Mouse (Mus musculus): ENCODE data around the gene Jrkl.

DNA sequence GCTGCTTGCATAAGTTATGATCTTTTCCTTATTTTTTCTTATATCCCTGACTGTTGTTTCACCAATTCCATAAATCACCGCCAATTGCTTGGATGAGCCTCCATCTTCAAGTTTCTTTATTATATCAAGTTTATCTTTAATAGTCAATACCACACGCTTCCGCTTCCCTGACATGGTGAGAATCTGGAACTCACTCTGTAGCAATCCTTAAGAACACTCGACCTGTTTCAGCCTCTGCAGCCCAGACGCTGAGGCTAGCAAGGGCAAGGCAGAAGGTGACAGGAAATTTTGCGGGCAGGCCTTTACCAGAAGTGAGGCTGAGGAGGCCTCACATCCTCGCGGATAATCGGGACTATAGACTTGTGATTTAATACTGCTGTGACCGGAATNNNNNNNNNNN lies at the start of gene Jrkl:
- TF ChIP-seq CTCF (IDR thresholded peaks at IDR 0.05; ENCODE audit: borderline replicate concordance, control insufficient read depth, extremely low read depth, insufficient read depth, low read length, poor library complexity) (no peak), POLR2A (IDR thresholded peaks at IDR 0.05; ENCODE audit: control insufficient read depth, extremely low read depth, insufficient read depth, low read length, poor library complexity) (no peak)

All from thymus, adult 2 months (tissue).